Mouse (Mus musculus) intestine, embryonic 14.5 days (tissue): ENCODE results near the gene Nkapd1. TPM values are rescaled to one million over a fixed set of nuclear protein-coding genes. Genes with fewer than 3 reads are reported as not detected.

Experiments
- ATAC-seq: fragments of 200-750 bp; cut with Nextera tagmentation; replicated peaks from 2 replicates; pipeline ENCODE4 v1.8.0; 2017; ENCODE audit warnings: low read depth, moderate number of reproducible peaks, moderate TSS enrichment, moderate library complexity; ENCODE audit not compliant: low FRiP score, low TSS enrichment
- DNase-seq: peaks from one replicate; pipeline ENCODE4 v3.0.0-alpha.2; 2018; ENCODE audit warnings: low spot score
- H3K27ac ChIP-seq: fragments of 300-500 bp; sonication (generic); 2 replicates; pipeline ENCODE4 v1.5.1; 2014; ENCODE audit warnings: low read depth, mild to moderate bottlenecking, control low read depth
- H3K27me3 ChIP-seq: fragments of 300-500 bp; sonication (generic); replicated peaks from 2 replicates; pipeline ENCODE4 v1.6.1; 2014; ENCODE audit warnings: low read length, control low read depth; ENCODE audit not compliant: control insufficient read depth, insufficient read depth
- H3K36me3 ChIP-seq: fragments of 300-500 bp; sonication (generic); 2 replicates; pipeline ENCODE4 v1.6.1; 2014; ENCODE audit warnings: low read length, control low read depth; ENCODE audit not compliant: control insufficient read depth, insufficient read depth
- H3K4me1 ChIP-seq: fragments of 300-500 bp; sonication (generic); replicated peaks from 2 replicates; pipeline ENCODE4 v1.6.1; 2014; ENCODE audit warnings: low read length, control low read depth, mixed read lengths; ENCODE audit not compliant: control insufficient read depth, insufficient read depth
- H3K4me2 ChIP-seq: fragments of 300-500 bp; sonication (generic); 2 replicates; pipeline ENCODE4 v1.6.1; 2014; ENCODE audit warnings: low read length
- H3K4me3 ChIP-seq: fragments of 300-500 bp; sonication (generic); 2 replicates; pipeline ENCODE4 v1.5.1; 2014; ENCODE audit warnings: low read depth, low read length, control low read depth, mixed read lengths
- H3K9ac ChIP-seq: fragments of 300-500 bp; sonication (generic); 2 replicates; pipeline ENCODE4 v1.6.1; 2014; ENCODE audit warnings: mild to moderate bottlenecking, low read length
- H3K9me3 ChIP-seq: fragments of 300-500 bp; sonication (generic); 2 replicates; pipeline ENCODE4 v1.6.1; 2016; ENCODE audit warnings: low read length, control low read depth; ENCODE audit not compliant: control insufficient read depth
- WGBS: fragments of 180-500 bp; shearing (Covaris S2); extraction: QIAGEN DNeasy Blood & Tissue Kit; methylation state at CpG from one replicate; pipeline ENCODE4 v1.1.7; 2014; 5-methylcytosine and 5-hydroxymethylcytosine counted together
- polyA plus RNA-seq: library from polyadenylated mRNA; unstranded; fragments of >200 nt; fragmentation: Nextera tagmentation; extraction: Ambion mirVana; gene quantifications from 2 replicates; pipeline ENCODE4 v1.2.1, GENCODE M21; 2014

The Nkapd1 gene
- polyA plus RNA-seq, 1 experiment from 2014 or later = 20.7 TPM

- H3K4me1 ChIP-seq = no peaks in the 10 kb centered on the region
- ATAC-seq = no peak
- DNase-seq = no peak
- H3K27me3 ChIP-seq = no peaks in the 10 kb centered on the region
- WGBS = 85% methylated on average over 9 of the region's 9 CpGs
- H3K9ac ChIP-seq = no peak overlapping the region
- H3K4me3 ChIP-seq = no peak overlapping the region
- H3K36me3 ChIP-seq = peaks cover 34% of the 10 kb centered on the region
- no peaks in the 10 kb centered on the region for H3K9me3 ChIP-seq
- no peak overlapping the region for H3K27ac ChIP-seq
- H3K4me2 ChIP-seq = no peak overlapping the region
Measured at GRCm38 (mm10) chr9:50592955-50593354, 24.3 kb downstream of the Nkapd1 start.

DNA sequence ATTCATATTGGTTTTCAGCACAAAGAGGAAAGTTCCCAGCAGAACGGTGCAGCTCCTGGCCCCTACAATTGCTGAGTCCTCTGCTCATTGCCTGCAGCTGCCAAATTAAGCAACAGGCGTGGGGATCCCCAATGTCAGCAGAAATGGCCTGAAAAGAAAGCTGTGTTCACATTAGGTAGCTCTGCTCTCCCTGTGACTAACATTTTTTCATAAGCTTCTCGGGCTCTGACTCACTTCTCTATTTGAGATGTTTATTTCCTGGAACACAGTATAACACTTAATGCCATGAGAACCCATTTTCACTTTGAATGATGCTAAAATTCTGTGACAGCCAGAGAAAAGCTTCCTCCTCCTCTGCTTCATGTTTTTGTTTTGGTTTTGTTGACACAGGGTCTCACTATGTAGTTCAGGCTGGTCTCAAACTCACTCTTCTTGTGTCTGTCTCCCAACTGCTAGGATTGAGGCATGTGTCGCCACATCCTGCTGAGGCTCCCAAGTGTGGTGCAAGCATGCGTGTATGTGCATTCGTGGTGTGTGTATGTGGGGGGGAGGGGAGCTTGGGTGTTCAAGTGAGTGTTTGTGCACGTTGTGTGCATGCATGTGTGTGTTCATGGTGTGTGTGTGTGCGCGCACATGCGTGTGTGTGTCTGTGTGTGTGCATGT lies 26.3 kb downstream of the Nkapd1 start:
- H3K27me3 ChIP-seq = no peaks in the 10 kb centered on the region
- no peak overlapping the region for H3K27ac ChIP-seq
- ATAC-seq (no peak), DNase-seq (no peak)
- 78% methylated on average over 10 of the region's 10 CpGs for WGBS
- no peak overlapping the region for H3K4me2 ChIP-seq
- no peak overlapping the region for H3K9ac ChIP-seq
- no peak overlapping the region for H3K4me3 ChIP-seq
- H3K36me3 ChIP-seq = peaks cover 14% of the 10 kb centered on the region
- no peaks in the 10 kb centered on the region for H3K9me3 ChIP-seq
- H3K4me1 ChIP-seq = no peaks in the 10 kb centered on the region

GRCm38 (mm10) chr9:50586955-50587354 lies 30.3 kb downstream of the Nkapd1 start:
- Histone ChIP-seq H3K4me1 (no peaks in the 10 kb centered on the region), H3K9me3 (no peaks in the 10 kb centered on the region), H3K4me2 (no peak overlapping the region), H3K36me3 (no peaks in the 10 kb centered on the region), H3K9ac (no peak overlapping the region), H3K27me3 (no peaks in the 10 kb centered on the region), H3K4me3 (no peak overlapping the region), H3K27ac (no peak overlapping the region)
- WGBS = 61% methylated on average over 4 of the region's 4 CpGs
- peak; percentile 48 for DNase-seq
- ATAC-seq = no peak

DNA sequence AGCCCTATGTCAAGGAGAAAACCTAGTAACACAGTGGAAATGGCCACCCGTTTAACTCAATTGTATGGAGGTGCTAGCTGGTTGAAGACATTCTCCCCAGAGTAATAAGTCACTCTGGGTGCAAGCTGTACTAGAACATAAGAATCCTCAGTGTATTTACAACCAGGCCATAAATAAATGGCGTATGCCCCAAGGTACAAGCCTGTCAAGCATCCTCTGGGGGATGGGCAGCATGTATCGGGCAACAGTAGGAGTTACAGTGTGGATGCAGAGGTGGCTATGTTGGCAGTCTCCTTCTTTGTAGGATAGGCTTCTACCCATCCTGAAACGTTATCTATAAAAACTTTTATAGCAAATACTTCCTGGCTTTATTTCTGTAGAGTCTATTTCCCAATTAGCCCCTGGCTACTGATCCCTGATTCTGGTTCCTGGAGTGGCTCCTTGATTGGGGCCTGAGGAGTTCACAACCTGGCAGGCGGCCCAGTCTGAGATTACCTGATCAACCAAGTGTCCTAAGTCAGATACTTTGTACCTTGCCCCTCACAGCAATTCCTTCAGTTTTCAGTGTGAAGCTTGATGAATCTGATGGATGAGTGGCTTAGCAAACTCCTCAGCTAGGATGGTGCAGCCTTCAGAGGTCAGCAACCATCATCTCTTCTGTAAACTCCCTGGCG lies 32.0 kb downstream of the Nkapd1 start:
- H3K4me2 ChIP-seq = no peak overlapping the region
- DNase-seq (no peak), ATAC-seq (no peak)
- H3K36me3 ChIP-seq = no peaks in the 10 kb centered on the region
- H3K9me3 ChIP-seq = no peaks in the 10 kb centered on the region
- H3K4me3 ChIP-seq = no peak overlapping the region
- no peak overlapping the region for H3K9ac ChIP-seq
- no peaks in the 10 kb centered on the region for H3K4me1 ChIP-seq
- WGBS = 75% methylated on average over 6 of the region's 6 CpGs
- no peaks in the 10 kb centered on the region for H3K27me3 ChIP-seq
- no peak overlapping the region for H3K27ac ChIP-seq

- no peaks in the 10 kb centered on the region for H3K4me1 ChIP-seq
Measured at GRCm38 (mm10) chr9:50580370-50580769, 36.9 kb downstream of the Nkapd1 start.

GRCm38 (mm10) chr9:50569599-50570525 lies 47.4 kb downstream of the Nkapd1 start:
- Histone ChIP-seq H3K27ac (no peak overlapping the region), H3K4me2 (no peak overlapping the region), H3K9me3 (no peaks in the 10 kb centered on the region), H3K4me3 (no peak overlapping the region), H3K27me3 (no peaks in the 10 kb centered on the region), H3K9ac (no peak overlapping the region), H3K36me3 (no peaks in the 10 kb centered on the region), H3K4me1 (no peaks in the 10 kb centered on the region)
- DNase-seq = no peak
- WGBS = 68% methylated on average over 10 of the region's 10 CpGs
- ATAC-seq = no peak

More at GRCm38 (mm10) chr9:50580370-50580769, 36.9 kb downstream of the Nkapd1 start:
- DNase-seq (no peak), ATAC-seq (no peak)
- H3K4me2 ChIP-seq = no peak overlapping the region
- H3K27ac ChIP-seq = no peak overlapping the region
- no peak overlapping the region for H3K4me3 ChIP-seq
- H3K9ac ChIP-seq = no peak overlapping the region
- H3K9me3 ChIP-seq = no peaks in the 10 kb centered on the region
- WGBS = 31% methylated on average over 4 of the region's 4 CpGs
- H3K36me3 ChIP-seq = no peaks in the 10 kb centered on the region
- H3K27me3 ChIP-seq = no peaks in the 10 kb centered on the region

- H3K27ac ChIP-seq = no peak overlapping the region
- H3K4me2 ChIP-seq = no peak overlapping the region
- WGBS = 85% methylated on average over 2 of the region's 2 CpGs
- no peaks in the 10 kb centered on the region for H3K9me3 ChIP-seq
- DNase-seq (no peak), ATAC-seq (no peak)
- H3K27me3 ChIP-seq = no peaks in the 10 kb centered on the region
- H3K9ac ChIP-seq = no peak overlapping the region
- H3K36me3 ChIP-seq = no peaks in the 10 kb centered on the region
- no peaks in the 10 kb centered on the region for H3K4me1 ChIP-seq
- H3K4me3 ChIP-seq = no peak overlapping the region
Measured at GRCm38 (mm10) chr9:50567881-50568280, 49.4 kb downstream of the Nkapd1 start.

DNA sequence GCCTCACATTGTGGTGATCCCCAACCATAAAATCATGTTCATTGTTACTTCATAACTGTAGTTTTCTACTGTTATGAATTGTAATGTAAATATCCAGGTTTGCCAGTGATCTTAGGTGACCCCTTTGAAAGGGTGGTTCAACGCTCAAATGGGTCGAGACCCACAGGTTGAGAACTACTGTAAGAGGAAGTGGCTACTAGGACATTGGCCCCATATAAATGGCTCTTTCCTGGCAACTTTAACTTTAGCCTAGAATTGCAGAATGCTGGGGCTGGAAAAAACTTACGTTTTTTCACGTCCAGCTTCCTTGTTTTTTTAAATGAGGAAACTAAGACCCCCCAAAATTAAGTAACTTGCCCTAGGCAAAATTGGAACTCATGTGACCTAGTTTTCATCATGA lies 49.9 kb downstream of the Nkapd1 start:
- no peaks in the 10 kb centered on the region for H3K9me3 ChIP-seq
- H3K4me1 ChIP-seq = no peaks in the 10 kb centered on the region
- H3K27me3 ChIP-seq = no peaks in the 10 kb centered on the region
- H3K27ac ChIP-seq = no peak overlapping the region
- no peak for ATAC-seq
- H3K36me3 ChIP-seq = no peaks in the 10 kb centered on the region
- no peak overlapping the region for H3K4me3 ChIP-seq
- no peak for DNase-seq
- WGBS = 85% methylated on average over 4 of the region's 4 CpGs
- H3K9ac ChIP-seq = no peak overlapping the region
- no peak overlapping the region for H3K4me2 ChIP-seq
